Mouse (Mus musculus) small intestine, adult 2 months (tissue): Measurements from ENCODE around the gene Cacna1e. TPM values are rescaled to one million over a fixed set of nuclear protein-coding genes. Genes with fewer than 3 reads are reported as not detected.

Experiments
- H3K27ac ChIP-seq: fragments of 200-500 bp; 2 replicates; pipeline ENCODE4 v1.5.1; 2012; ENCODE audit warnings: low read depth, low read length, control low read depth, inconsistent platforms; ENCODE audit not compliant: insufficient read depth
- H3K27me3 ChIP-seq: fragments of 200-500 bp; 2 replicates; pipeline ENCODE4 v1.6.1; 2012; ENCODE audit warnings: mild to moderate bottlenecking, moderate library complexity, low read length, inconsistent platforms; ENCODE audit not compliant: control insufficient read depth, insufficient read depth
- H3K36me3 ChIP-seq: fragments of 200-500 bp; 2 replicates; pipeline ENCODE4 v1.6.1; 2012; ENCODE audit warnings: mild to moderate bottlenecking, low read length, control low read depth, inconsistent platforms; ENCODE audit not compliant: control insufficient read depth, insufficient read depth
- H3K4me1 ChIP-seq: fragments of 200-500 bp; 2 replicates; pipeline ENCODE4 v1.6.1; 2012; ENCODE audit warnings: low read length, inconsistent platforms, mixed read lengths; ENCODE audit not compliant: control insufficient read depth, insufficient read depth, insufficient read length
- H3K4me3 ChIP-seq: fragments of 200-500 bp; 2 replicates; pipeline ENCODE4 v1.5.1; 2012; ENCODE audit warnings: low read depth, mild to moderate bottlenecking, control low read depth, inconsistent platforms, low read length, moderate library complexity
- CTCF ChIP-seq: fragments of 200-500 bp; IDR thresholded peaks from 2 replicates; pipeline ENCODE4 v1.5.1; 2012; ENCODE audit warnings: low read depth, mild to moderate bottlenecking, control low read depth, inconsistent platforms, low read length, moderate library complexity, mixed read lengths; ENCODE audit not compliant: insufficient replicate concordance, insufficient read length; ENCODE audit errors: extremely low read depth
- POLR2A ChIP-seq: fragments of 200-500 bp; IDR thresholded peaks from 2 replicates; pipeline ENCODE4 v1.6.1; 2012; ENCODE audit warnings: low read depth, mild to moderate bottlenecking, control low read depth, inconsistent platforms, low read length, moderate library complexity
- WGBS: fragments of 180-500 bp; shearing (Covaris S2); methylation state at CpG from one replicate; pipeline ENCODE4 v1.1.7; 2018; 5-methylcytosine and 5-hydroxymethylcytosine counted together
- polyA plus RNA-seq: library from polyadenylated mRNA; depleted of rRNA; stranded (reverse); fragments of >200 nt; gene quantifications from 2 replicates; pipeline ENCODE4 v1.2.3, GENCODE M21; 2012

The Cacna1e gene
- polyA plus RNA-seq, 1 experiment = 0.76 TPM

DNA sequence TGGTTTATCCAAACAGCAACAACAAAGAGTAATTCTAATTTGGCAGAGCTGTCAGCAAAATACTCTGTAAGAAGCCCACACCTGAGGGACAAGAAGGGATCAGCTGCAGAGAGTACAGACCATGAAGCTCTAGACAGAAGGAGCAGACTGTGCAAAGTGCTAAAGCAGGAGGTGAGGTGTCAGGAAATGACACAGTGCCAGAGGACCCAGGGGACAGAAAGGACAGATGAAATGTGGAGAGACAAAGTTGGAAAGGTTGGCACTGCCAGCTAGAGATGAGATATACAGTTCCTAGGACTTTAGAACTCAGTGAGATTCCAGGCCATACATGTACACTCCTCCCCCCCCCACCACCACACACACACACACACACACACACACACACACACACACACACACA, 113.2 kb downstream of the Cacna1e start:
- H3K27ac ChIP-seq = no peak overlapping the region
- H3K27me3 ChIP-seq = no peaks in the 10 kb centered on the region; the same call in 1 of the 2 replicates
- H3K4me1 ChIP-seq = no peaks in the 10 kb centered on the region
- TF ChIP-seq CTCF (no peak), POLR2A (no peak)
- H3K36me3 ChIP-seq = no peaks in the 10 kb centered on the region
- no peak overlapping the region for H3K4me3 ChIP-seq

DNA sequence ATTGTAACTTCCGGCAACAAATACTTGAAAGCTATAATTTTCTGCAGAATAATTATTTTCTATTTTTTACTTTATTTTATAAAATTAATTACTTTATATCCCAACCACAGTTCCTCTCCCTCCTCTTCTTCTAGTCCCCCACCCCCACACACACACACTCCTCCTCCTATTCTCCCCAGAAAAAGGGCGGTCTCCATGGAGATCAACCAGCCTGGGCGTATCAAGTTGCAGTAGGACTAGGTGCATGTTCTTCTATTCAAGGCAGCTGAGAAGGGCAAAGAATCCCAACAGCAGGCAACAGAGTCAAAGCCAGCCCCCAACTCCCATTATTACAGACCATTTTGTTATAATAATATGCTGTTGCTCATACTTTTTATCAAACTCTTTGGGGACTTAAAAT, 113.8 kb downstream of the Cacna1e start:
- H3K4me3 ChIP-seq = no peak overlapping the region
- H3K27ac ChIP-seq = no peak overlapping the region
- no peaks in the 10 kb centered on the region for H3K36me3 ChIP-seq
- no peaks in the 10 kb centered on the region; the same call in 1 of the 2 replicates for H3K27me3 ChIP-seq
- TF ChIP-seq CTCF = no peak
- TF ChIP-seq POLR2A = no peak
- WGBS = 58% methylated on average over 3 of the region's 3 CpGs
- H3K4me1 ChIP-seq = no peaks in the 10 kb centered on the region

- Histone ChIP-seq H3K27ac (no peak overlapping the region), H3K4me3 (no peak overlapping the region), H3K4me1 (no peaks in the 10 kb centered on the region), H3K36me3 (no peaks in the 10 kb centered on the region), H3K27me3 (no peaks in the 10 kb centered on the region)
- WGBS = 83% methylated on average over 4 of the region's 4 CpGs
- TF ChIP-seq POLR2A = no peak
- TF ChIP-seq CTCF = no peak
Measured at GRCm38 (mm10) chr1:154763132-154763531, 121.2 kb downstream of the Cacna1e start.

- no peaks in the 10 kb centered on the region for H3K4me1 ChIP-seq
- 46% methylated on average over 2 of the region's 2 CpGs for WGBS
- no peak overlapping the region for H3K4me3 ChIP-seq
- no peaks in the 10 kb centered on the region for H3K36me3 ChIP-seq
- TF ChIP-seq CTCF = no peak
- no peak for TF ChIP-seq POLR2A
- no peaks in the 10 kb centered on the region for H3K27me3 ChIP-seq
- H3K27ac ChIP-seq = no peak overlapping the region
Measured at GRCm38 (mm10) chr1:154752081-154752480, 132.2 kb downstream of the Cacna1e start.

- Histone ChIP-seq H3K4me1 (no peaks in the 10 kb centered on the region), H3K4me3 (no peak overlapping the region), H3K27ac (no peak overlapping the region), H3K27me3 (no peaks in the 10 kb centered on the region), H3K36me3 (no peaks in the 10 kb centered on the region)
- TF ChIP-seq POLR2A = no peak
- TF ChIP-seq CTCF = no peak
- 62% methylated on average over 3 of the region's 3 CpGs for WGBS
Measured at GRCm38 (mm10) chr1:154748531-154748930, 135.8 kb downstream of the Cacna1e start.

GRCm38 (mm10) chr1:154745241-154745640, 139.1 kb downstream of the Cacna1e start:
- no peak overlapping the region for H3K4me3 ChIP-seq
- WGBS = 87% methylated on average over 6 of the region's 6 CpGs
- H3K27ac ChIP-seq = no peak overlapping the region
- no peak for TF ChIP-seq POLR2A
- TF ChIP-seq CTCF = no peak
- no peaks in the 10 kb centered on the region for H3K27me3 ChIP-seq
- H3K36me3 ChIP-seq = no peaks in the 10 kb centered on the region
- no peaks in the 10 kb centered on the region for H3K4me1 ChIP-seq

DNA sequence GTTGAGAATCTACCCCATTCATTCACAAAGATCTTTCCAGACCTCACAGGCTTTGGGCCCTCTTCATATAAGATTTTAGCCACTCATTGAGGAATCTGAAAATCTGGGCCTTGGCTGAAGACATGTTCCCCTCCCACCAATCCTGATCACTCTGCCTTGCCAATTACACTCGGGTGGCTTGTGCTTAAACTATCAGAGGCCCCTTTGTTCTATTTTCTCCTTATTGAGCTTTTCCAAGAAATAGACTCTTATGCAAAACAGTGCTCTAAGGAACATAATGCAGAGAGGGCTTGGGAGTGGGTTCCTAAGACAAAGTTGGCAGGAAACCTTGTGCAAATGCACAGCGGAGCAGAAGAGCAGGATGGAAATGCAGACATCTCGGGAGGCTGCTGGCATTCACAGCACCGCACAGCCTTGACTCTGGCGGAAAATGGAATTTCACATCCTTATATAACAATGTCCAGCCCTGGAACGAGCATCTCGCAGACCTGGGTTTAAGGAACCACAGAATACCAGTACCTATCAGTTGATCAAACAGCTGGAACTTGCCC, 153.8 kb downstream of the Cacna1e start:
- Histone ChIP-seq H3K27me3 (peaks cover 13% of the 10 kb centered on the region), H3K4me1 (no peaks in the 10 kb centered on the region), H3K4me3 (no peak overlapping the region), H3K36me3 (no peaks in the 10 kb centered on the region), H3K27ac (no peak overlapping the region)
- no peak for TF ChIP-seq CTCF
- no peak for TF ChIP-seq POLR2A
- WGBS = 70% methylated on average over 7 of the region's 7 CpGs
